ENCODE assay signal across 8 mouse cellular contexts in the genomic region with DNA sequence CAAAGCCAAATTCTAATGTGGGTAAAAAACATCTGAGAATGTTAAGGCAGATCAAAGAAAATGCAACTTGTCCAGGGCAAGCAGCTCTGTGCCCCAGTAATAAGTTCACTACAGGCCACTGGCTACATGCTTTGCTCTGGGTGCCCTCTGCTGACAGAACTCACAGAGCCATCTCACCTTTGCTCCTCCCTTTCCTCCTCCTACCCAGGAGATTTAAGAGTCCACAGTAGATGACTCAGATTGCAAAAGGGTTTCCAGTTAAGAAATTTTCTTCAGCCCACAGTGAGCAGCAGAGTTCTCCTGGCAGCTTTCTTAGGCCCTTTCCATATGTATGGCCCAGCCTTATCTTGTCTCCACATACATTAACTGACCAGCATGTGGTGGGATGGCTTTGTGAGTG.
DNase-seq lines count a peak whose midpoint lies in the region; ATAC-seq and TF ChIP-seq lines count a peak whose summit lies in the region.

No protein-coding gene starts in this region.

- POLR2A ChIA-PET in Patski (lab: Charles Lee), result no interaction called here

- no peaks in the 10 kb centered on the region for H3K27me3 ChIP-seq in Patski
- no peaks in the 10 kb centered on the region for H3K27me3 ChIP-seq in embryonic facial prominence, embryonic 13.5 days
- H3K27me3 ChIP-seq in kidney, embryonic 16.5 days (ENCODE audit: insufficient read depth, low read length), result no peaks in the 10 kb centered on the region

- H3K27ac ChIP-seq in embryonic facial prominence, embryonic 13.5 days, result peak overlapping the region; percentile 29; the same call in 1 of the 2 replicates
- peak overlapping the region; percentile 20; the same call in 1 of the 2 replicates for H3K27ac ChIP-seq in kidney, embryonic 16.5 days (ENCODE audit: low read length)

- H3K9ac ChIP-seq in embryonic facial prominence, embryonic 13.5 days, result no peak overlapping the region
- no peak overlapping the region for H3K9ac ChIP-seq in kidney, embryonic 16.5 days (replicated peaks; ENCODE audit: low read length)

- CTCF ChIA-PET in Patski (lab: Charles Lee), result interaction anchor here (0.9 to 3.6 kb wide), 16 partner anchors 13 to 233 kb away, joined by 3 to 14 read pairs (median 3); no protein-coding TSS in a partner anchor

- ATAC-seq in frontal cortex, adult (ENCODE audit: low TSS enrichment), result 0 out of 2 replicates have a peak, but pooled peaks have one; percentile 16
- peak; percentile 94 for ATAC-seq in Patski
- no peak for ATAC-seq in embryonic facial prominence, embryonic 13.5 days (ENCODE audit: insufficient number of reproducible peaks, insufficient read depth, low FRiP score, low TSS enrichment, low read depth)
- peak; percentile 74 for ATAC-seq in kidney, embryonic 16.5 days (ENCODE audit: low FRiP score, low TSS enrichment)
- peak; percentile 68 for ATAC-seq in megakaryocyte progenitor cell, adult 5-6 weeks (replicated peaks; ENCODE audit: poor library complexity)
- ATAC-seq in CD4-positive, CD25-positive, alpha-beta regulatory T cell, adult 4 months, result no peak

- TF ChIP-seq CTCF in Patski (IDR thresholded peaks at IDR 0.05), result peak; percentile 93

- in situ Hi-C loops in Patski (cut with MboI; ENCODE audit: low pct_unique_long_range_greater_than_20kb), result loop anchor here (10.0 kb wide), 1 partner anchor 235 kb away; no protein-coding TSS in a partner anchor

- no peaks in the 10 kb centered on the region for H3K9me3 ChIP-seq in embryonic facial prominence, embryonic 13.5 days
- no peaks in the 10 kb centered on the region for H3K9me3 ChIP-seq in kidney, embryonic 16.5 days (ENCODE audit: low read length)

- no peak overlapping the region for H3K4me3 ChIP-seq in embryonic facial prominence, embryonic 13.5 days
- no peak overlapping the region for H3K4me3 ChIP-seq in kidney, embryonic 16.5 days (ENCODE audit: low read length)

- DNase-seq in frontal cortex, postnatal 14 days (ENCODE audit: low spot score in 2 of 2), result no peak
- peak; percentile 64 for DNase-seq in Patski (ENCODE audit: low read depth, low spot score)
- no peak for DNase-seq in spleen, postnatal 10 days (ENCODE audit: low spot score in 2 of 2)

- H3K4me2 ChIP-seq in embryonic facial prominence, embryonic 13.5 days, result no peak overlapping the region
- H3K4me2 ChIP-seq in kidney, embryonic 16.5 days (replicated peaks; ENCODE audit: low read depth, low read length), result no peak overlapping the region

- H3K4me1 ChIP-seq in embryonic facial prominence, embryonic 13.5 days, result peaks cover 55% of the 10 kb centered on the region
- peaks cover 41% of the 10 kb centered on the region for H3K4me1 ChIP-seq in kidney, embryonic 16.5 days (ENCODE audit: insufficient read depth, low read length)

- no peaks in the 10 kb centered on the region for H3K36me3 ChIP-seq in embryonic facial prominence, embryonic 13.5 days
- H3K36me3 ChIP-seq in kidney, embryonic 16.5 days (ENCODE audit: insufficient read depth, low read length), result no peaks in the 10 kb centered on the region

Comparison
In these comparisons a context has a peak if more than half of its experiments do, and no peak if none do; other contexts are left out.
1. ATAC-seq: peak in frontal cortex, adult (single experiment), Patski (single experiment), kidney, embryonic 16.5 days (single experiment) and megakaryocyte progenitor cell, adult 5-6 weeks (single experiment); none in embryonic facial prominence, embryonic 13.5 days (single experiment) and CD4-positive, CD25-positive, alpha-beta regulatory T cell, adult 4 months (single experiment).